Mouse (Mus musculus) stomach, embryonic 14.5 days (tissue): ENCODE data around the gene AI413582. TPM values are rescaled to one million over a fixed set of nuclear protein-coding genes. Genes with fewer than 3 reads are reported as not detected.
A peak's percentile ranks its signal among the peaks of the same experiment; 100 is the strongest.

Source experiments
- ATAC-seq: fragments of 200-750 bp; cut with Nextera tagmentation; 2 replicates; pipeline ENCODE4 v1.8.0; 2017; ENCODE audit warnings: low read depth, moderate TSS enrichment; ENCODE audit not compliant: insufficient number of reproducible peaks, insufficient read depth, low FRiP score
- H3K27ac ChIP-seq: fragments of 300-500 bp; sonication (generic); 2 replicates; pipeline ENCODE4 v1.5.1; 2014; ENCODE audit warnings: mild to moderate bottlenecking, low read length, moderate library complexity, mixed read lengths
- H3K27me3 ChIP-seq: fragments of 300-500 bp; sonication (generic); 2 replicates; pipeline ENCODE4 v1.6.1; 2014; ENCODE audit warnings: low read length, control low read depth, mixed read lengths; ENCODE audit not compliant: control insufficient read depth, insufficient read depth
- H3K36me3 ChIP-seq: fragments of 300-500 bp; sonication (generic); 2 replicates; pipeline ENCODE4 v1.6.1; 2014; ENCODE audit warnings: mild to moderate bottlenecking, control low read depth, low read length, moderate library complexity, mixed read lengths; ENCODE audit not compliant: control insufficient read depth, insufficient read depth
- H3K4me1 ChIP-seq: fragments of 300-500 bp; sonication (generic); 2 replicates; pipeline ENCODE4 v1.6.1; 2014; ENCODE audit warnings: low read length, control low read depth, mixed read lengths; ENCODE audit not compliant: control insufficient read depth, insufficient read depth
- H3K4me2 ChIP-seq: fragments of 300-500 bp; sonication (generic); replicated peaks from 2 replicates; pipeline ENCODE4 v1.6.1; 2014; ENCODE audit warnings: low read depth, low read length, control low read depth
- H3K4me3 ChIP-seq: fragments of 300-500 bp; sonication (generic); 2 replicates; pipeline ENCODE4 v1.5.1; 2014; ENCODE audit warnings: low read depth, low read length, control low read depth
- H3K9ac ChIP-seq: fragments of 300-500 bp; sonication (generic); replicated peaks from 2 replicates; pipeline ENCODE4 v1.6.1; 2014; ENCODE audit warnings: low read depth, mild to moderate bottlenecking, control low read depth, low read length, moderate library complexity, mixed read lengths
- H3K9me3 ChIP-seq: fragments of 300-500 bp; sonication (generic); 2 replicates; pipeline ENCODE4 v1.6.1; 2016; ENCODE audit warnings: low read depth, low read length, control low read depth; ENCODE audit not compliant: control insufficient read depth
- WGBS: fragments of 180-500 bp; shearing (Covaris S2); extraction: QIAGEN DNeasy Blood & Tissue Kit; methylation state at CpG from one replicate; pipeline ENCODE4 v1.1.7; 2014; 5-methylcytosine and 5-hydroxymethylcytosine counted together
- polyA plus RNA-seq: library from polyadenylated mRNA; unstranded; fragments of >200 nt; fragmentation: Nextera tagmentation; extraction: Ambion mirVana; gene quantifications from 2 replicates; pipeline ENCODE4 v1.2.1, GENCODE M21; 2014

Gene AI413582
- polyA plus RNA-seq, 1 experiment from 2014 or later, result 24.3 TPM

DNA sequence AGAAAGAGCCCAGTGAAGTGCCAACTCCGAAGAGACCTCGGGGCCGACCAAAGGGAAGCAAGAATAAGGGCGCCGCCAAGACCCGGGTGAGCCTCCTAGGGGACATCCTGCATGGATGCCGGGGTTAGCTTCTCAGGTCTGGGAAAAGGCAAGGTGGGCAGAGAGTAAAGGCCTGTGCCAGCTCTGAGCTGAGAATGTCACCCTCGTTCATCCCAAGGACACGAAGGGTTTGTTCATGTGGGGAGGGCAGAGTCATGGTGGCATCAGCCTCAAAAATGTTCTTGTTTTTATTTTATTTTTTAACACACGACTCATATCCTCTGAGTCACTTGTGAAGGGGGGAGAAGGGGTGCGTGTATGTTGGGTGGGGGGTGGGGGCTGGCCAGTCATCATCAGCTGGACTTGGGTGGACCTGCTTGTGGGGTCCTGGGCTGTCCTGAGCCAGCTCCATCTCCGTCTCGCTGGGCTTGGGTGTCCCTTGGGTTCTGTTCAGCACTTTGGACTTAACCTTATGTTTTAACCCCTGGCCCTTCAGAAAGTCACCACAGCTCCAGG, 4.6 kb downstream of the AI413582 start:
- H3K27me3 ChIP-seq, result no peaks in the 10 kb centered on the region
- H3K36me3 ChIP-seq, result peaks cover 5% of the 10 kb centered on the region; the same call in 1 of the 2 replicates
- no peak for ATAC-seq
- no peak overlapping the region for H3K9ac ChIP-seq
- 85% methylated on average over 13 of the region's 13 CpGs for WGBS
- H3K27ac ChIP-seq, result no peak overlapping the region
- no peaks in the 10 kb centered on the region for H3K9me3 ChIP-seq
- no peak overlapping the region for H3K4me2 ChIP-seq
- H3K4me1 ChIP-seq, result peaks cover 29% of the 10 kb centered on the region
- no peak overlapping the region for H3K4me3 ChIP-seq

DNA sequence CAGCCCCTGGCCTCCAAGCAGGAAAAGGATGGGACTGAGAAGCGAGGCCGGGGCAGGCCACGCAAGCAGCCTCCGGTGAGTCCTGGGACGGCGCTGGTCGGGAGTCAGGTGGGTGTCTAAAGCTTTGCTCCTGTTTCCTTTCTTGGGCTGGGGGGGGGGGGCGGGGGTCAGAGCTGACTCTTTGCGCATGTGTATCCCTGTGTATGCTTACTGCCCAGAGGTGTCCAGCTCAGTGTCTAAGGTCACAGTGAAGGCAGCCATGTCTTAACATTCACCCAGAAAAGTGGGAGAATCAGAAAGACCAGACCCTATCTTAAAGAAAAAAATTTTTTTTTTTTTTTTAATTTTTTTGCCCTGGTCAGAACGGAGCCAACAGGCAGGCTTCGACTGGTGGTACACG, 6.0 kb downstream of the AI413582 start:
- no peak for ATAC-seq
- no peaks in the 10 kb centered on the region for H3K27me3 ChIP-seq
- WGBS, result 57% methylated on average over 11 of the region's 12 CpGs
- no peaks in the 10 kb centered on the region for H3K9me3 ChIP-seq
- peaks cover 22% of the 10 kb centered on the region for H3K4me1 ChIP-seq
- no peak overlapping the region for H3K9ac ChIP-seq
- peaks cover 5% of the 10 kb centered on the region; the same call in 1 of the 2 replicates for H3K36me3 ChIP-seq
- H3K27ac ChIP-seq, result no peak overlapping the region
- H3K4me2 ChIP-seq, result peak overlapping the region; percentile 82; the same call in 1 of the 2 replicates
- H3K4me3 ChIP-seq, result no peak overlapping the region

DNA sequence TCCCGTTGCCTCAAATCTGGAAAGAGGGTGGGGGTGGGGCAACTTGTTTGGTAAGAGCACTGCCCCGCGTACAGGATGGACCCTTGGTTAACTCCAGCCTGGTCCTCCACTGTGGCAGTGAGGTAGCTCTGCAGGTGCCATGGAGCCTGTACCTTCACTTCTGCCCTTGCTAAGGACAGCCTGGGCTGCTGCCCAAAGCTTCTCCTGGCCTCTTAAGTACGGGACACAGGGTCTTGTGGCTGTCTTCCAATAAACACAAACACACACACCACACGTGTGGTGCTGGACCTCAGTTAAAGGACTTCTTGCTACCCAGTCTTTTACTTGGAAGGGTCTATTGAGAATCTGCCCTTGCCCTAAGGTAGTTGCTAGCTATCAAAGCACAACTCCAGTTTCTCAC, 6.7 kb downstream of the AI413582 start:
- no peak overlapping the region for H3K9ac ChIP-seq
- WGBS, result 20% methylated on average over 5 of the region's 5 CpGs
- H3K4me1 ChIP-seq, result peaks cover 26% of the 10 kb centered on the region
- H3K9me3 ChIP-seq, result no peaks in the 10 kb centered on the region
- no peaks in the 10 kb centered on the region for H3K27me3 ChIP-seq
- peak overlapping the region; percentile 82 for H3K4me2 ChIP-seq
- peaks cover 5% of the 10 kb centered on the region; the same call in 1 of the 2 replicates for H3K36me3 ChIP-seq
- ATAC-seq, result no peak
- H3K4me3 ChIP-seq, result peak overlapping the region; percentile 69; the same call in 1 of the 2 replicates
- H3K27ac ChIP-seq, result no peak overlapping the region

DNA sequence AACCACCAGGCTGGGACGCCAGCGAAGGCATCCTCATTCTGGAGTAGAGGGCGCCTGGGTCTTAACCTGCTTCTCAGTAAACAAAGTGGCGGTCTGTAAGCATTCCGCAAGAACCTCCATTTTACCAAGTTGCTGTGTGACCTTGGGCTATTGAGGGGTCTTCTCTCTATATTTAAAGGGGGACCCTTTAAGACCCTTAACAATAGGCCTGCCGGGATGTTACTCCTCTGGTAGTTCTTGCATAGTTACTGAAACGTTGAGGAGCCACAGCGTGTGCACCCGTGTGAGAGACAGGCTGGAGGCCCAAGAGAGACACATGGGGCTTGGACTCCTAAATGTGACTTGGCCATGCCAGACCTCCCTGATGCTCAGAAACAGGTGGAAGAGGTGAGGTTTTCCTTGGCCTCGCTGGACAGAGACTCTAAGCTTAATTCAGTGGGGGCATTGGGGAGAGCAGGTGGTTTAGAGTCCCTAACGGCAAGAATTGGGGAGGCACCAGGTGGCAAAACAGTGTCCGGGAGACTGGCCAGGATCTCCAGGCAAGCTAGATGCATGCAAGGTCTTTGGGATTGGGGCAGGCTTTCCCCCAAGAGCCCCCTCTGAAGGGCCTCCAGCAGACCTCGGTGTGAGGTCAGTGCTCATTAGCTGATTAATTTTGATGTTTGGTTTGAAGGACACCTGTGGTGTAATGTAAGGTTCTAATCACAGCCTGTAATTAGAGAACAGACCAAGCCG, 7.5 kb downstream of the AI413582 start:
- H3K27ac ChIP-seq, result peak overlapping the region; percentile 96
- H3K9me3 ChIP-seq, result no peaks in the 10 kb centered on the region
- no peaks in the 10 kb centered on the region for H3K27me3 ChIP-seq
- H3K4me3 ChIP-seq, result peak overlapping the region; percentile 69
- ATAC-seq, result no peak
- H3K4me2 ChIP-seq, result peak overlapping the region; percentile 82
- H3K9ac ChIP-seq, result peak overlapping the region; percentile 83; the same call in 1 of the 2 replicates
- 7% methylated on average over 14 of the region's 14 CpGs for WGBS
- H3K4me1 ChIP-seq, result peaks cover 26% of the 10 kb centered on the region
- H3K36me3 ChIP-seq, result peaks cover 5% of the 10 kb centered on the region; the same call in 1 of the 2 replicates

DNA sequence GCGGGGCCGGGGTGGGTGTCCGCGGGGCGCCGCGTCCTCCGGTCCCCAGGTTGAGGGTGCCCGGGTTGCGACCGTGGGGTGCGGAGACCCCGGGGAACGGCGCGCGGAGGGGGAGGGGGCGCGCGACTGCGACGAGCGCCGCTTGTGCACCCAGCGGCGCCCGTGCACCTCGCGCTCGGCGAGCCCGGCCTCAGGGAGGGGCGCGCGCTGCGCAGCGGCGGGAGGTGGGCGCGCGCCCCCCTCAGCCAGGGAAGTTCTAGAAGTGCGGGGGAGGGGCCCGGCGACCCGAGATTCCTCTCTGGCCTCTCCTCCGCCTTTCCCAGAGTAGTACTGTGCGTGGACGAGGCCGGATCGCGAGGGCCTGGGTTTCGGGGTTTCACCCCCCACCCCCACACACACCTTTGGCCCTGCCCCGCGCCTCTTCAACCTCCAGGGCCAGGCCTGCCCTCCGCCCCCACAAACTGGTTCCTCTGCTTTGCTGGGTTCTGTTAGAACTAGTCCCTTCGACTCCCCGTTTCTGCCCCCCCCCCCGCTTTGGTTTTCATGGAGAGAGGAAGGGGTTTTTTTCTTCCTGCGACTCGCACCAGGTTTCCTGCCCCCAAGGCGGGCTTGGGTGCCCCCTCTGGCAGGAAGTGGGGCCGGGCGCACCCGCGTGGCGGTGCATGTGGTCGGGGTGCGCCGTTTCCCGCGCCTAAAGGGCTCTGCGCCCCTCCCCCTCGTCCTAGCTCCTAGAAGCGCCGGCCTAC, 8.2 kb downstream of the AI413582 start:
- peaks cover 5% of the 10 kb centered on the region; the same call in 1 of the 2 replicates for H3K36me3 ChIP-seq
- WGBS, result under 1% methylated on average over 65 of the region's 75 CpGs
- ATAC-seq, result peak; percentile 14; the same call in 1 of the 2 replicates

DNA sequence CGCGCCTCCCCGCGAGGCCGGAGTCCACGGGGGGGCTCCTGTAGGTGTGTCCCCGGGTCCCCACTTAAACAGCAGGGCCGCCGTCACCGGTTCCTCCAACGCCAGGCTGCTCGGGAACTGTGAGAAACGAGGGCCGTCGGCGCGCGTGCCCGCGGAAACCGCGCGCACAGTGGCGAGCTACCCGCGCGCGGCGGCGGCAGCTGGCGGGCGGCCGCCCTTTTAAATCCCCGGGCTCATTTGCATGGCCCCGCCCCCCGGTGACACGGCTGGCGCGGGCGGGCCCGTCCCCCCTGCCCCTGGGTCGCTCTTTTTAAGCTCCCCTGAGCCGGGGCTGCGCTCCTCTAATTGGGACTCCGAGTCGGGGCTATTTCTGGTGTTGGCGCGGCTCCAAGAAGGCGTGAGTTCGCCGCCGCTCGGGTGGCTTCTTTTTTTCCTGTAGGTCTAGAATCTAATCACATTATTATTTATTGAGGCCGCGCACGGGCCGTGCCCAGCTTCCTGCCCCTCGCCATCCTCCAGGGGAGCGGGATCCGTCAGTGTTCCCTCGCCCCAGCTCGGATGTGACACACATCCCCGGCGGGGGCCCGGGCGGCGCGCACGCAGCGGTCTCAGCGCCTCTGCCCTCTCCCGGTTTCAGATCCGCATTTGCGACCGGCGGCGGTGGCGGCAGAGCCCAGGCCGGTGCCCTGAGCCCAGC, 9.1 kb downstream of the AI413582 start, which contains the start of gene Hmga1:
Gene Hmga1 (plus strand): TSS at position 183 of the 697 bp plus-strand sequence.
- peak; percentile 70 for ATAC-seq
- H3K27ac ChIP-seq, result peak within 1 kb of the TSS; percentile 96
- peak within 1 kb of the TSS; percentile 69 for H3K4me3 ChIP-seq
- peaks cover 19% of the 10 kb centered on the region for H3K4me1 ChIP-seq
- under 1% methylated on average over 79 of the region's 79 CpGs for WGBS
- peak within 1 kb of the TSS; percentile 83 for H3K9ac ChIP-seq
- H3K4me2 ChIP-seq, result peak within 1 kb of the TSS; percentile 82
- no peaks in the 10 kb centered on the region for H3K9me3 ChIP-seq
- 0 out of 2 replicates have a peak, but pooled peaks cover 1% of the 10 kb centered on the region for H3K36me3 ChIP-seq
- no peaks in the 10 kb centered on the region for H3K27me3 ChIP-seq

More for the DNA sequence above, 8.2 kb downstream of the AI413582 start:
- Histone ChIP-seq H3K4me1 (peaks cover 26% of the 10 kb centered on the region), H3K4me2 (peak overlapping the region; percentile 82), H3K4me3 (peak overlapping the region; percentile 69), H3K27ac (peak overlapping the region; percentile 96), H3K9me3 (no peaks in the 10 kb centered on the region), H3K9ac (peak overlapping the region; percentile 83), H3K27me3 (no peaks in the 10 kb centered on the region)

DNA sequence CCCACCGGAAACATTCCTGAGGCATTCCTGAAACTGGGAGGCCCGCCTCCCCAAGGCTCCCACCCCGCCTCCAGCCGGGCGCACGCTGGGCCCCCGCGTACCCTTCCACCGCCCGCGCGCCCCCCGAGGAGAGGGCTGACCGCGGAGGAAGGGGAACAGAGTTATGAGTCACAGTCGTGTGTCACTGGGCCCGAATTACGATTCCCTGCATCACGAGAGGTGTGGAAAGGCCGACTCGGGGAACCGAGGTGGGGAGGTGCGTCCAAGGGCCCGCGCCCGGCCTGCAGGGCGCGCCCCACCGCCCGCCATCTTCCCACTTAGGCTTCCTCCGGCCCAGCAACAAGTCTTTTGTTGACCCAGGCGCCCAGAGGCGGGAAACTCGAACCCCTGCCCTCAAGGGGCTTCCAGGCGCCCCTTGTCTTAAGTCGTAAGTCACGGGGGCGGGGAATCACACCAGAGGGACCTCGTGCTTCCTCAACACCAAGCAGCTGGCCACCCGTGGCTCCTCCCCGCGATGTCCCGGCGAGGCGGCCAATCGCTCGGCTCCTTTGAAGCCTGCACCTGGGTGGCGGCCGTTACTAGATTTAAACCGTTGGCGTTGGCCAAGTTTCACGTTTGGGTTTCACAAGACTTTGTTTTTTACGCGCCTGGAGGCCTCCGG, 9.9 kb downstream of the AI413582 start:
- Histone ChIP-seq H3K27ac (peak overlapping the region; percentile 96), H3K27me3 (no peaks in the 10 kb centered on the region), H3K9ac (peak overlapping the region; percentile 83), H3K4me2 (peak overlapping the region; percentile 82), H3K36me3 (no peaks in the 10 kb centered on the region), H3K4me1 (peaks cover 19% of the 10 kb centered on the region; the same call in 1 of the 2 replicates), H3K4me3 (peak overlapping the region; percentile 69), H3K9me3 (no peaks in the 10 kb centered on the region)
- under 1% methylated on average over 55 of the region's 55 CpGs for WGBS
- peak; percentile 51 for ATAC-seq
